Mouse (Mus musculus): Measurements from ENCODE around the gene Rasgrf1.

Gene Rasgrf1

DNA sequence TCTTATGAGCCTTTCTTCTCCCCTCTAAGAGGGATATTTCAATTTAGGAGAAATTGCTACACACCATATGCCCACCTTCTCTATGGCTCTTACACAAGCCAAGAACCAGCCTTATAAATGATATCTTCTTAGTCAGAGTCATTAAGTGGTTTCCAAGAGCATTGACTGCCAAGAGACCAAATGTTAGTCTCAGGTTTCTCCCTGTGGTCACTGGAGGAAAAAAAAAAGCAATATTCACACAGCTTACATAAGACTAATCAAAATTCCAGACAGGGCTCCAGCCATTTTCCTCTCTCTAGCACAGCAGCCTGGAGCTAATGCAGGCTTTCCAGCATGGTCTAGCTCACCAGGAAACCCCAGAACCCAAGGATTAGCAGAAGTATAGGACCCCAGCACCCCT is 3.1 kb upstream of the Rasgrf1 start:
- DNase-seq (ENCODE audit: low spot score in 2 of 2): no peak

DNA sequence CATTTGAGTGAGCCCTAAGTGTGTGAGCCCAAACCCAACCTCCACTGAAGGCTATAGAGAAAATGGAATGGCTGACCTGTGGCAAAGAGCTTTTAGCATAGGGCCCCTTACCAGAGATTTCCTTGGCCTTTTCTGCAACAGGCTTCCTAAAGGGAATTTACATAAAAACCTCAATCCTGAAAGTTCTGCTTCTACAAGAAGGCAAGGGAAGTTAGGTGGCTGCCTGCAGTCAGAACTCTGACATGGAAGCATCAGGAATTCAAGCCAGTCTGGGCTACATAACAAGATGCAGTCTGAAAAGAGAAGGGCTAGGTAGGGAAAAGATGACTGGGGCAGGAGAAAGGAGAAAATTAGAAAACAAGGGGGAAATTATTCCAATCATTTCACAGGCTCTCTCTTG is 1.8 kb upstream of the Rasgrf1 start:
- DNase-seq (ENCODE audit: low spot score in 2 of 2): no peak

DNA sequence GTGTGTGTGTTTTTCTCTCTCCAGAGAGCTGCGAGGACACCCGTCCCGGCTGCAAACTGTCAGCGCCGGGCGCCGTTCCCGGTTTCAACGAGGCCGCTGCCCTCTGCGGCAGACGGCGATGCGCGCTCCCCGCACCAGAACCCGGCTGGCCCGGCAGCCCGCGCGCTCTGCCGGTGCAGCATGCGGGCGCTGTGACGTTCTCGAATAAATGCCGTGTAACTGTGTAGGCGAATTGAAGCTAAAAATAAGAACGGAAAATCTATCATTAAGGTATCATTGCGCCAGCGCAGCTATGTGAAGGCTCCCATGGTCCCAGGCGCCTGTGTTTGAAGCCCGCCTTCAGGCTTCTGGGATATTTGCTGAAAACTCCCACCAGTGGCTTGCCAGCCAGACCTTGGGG is 1.1 kb upstream of the Rasgrf1 start:
- DNase-seq (ENCODE audit: low spot score in 2 of 2): peak in 1 of 2 experiments; percentile 24

DNA sequence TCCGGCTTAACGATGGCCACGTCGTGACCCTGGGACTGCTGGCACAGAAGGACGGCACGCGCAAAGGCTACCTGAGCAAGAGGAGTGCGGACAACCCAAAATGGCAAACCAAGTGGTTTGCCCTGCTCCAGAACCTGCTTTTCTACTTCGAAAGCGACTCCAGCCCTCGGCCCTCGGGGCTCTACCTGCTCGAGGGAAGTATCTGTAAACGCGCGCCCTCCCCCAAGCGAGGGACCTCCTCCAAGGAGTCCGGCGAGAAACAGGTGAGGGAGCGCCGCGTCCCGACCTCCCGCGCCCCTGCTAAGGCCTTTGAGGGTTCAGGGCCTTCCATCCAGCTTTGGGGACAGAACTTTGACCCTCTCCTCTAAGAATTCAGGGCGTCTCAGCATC is 298 bp downstream of the Rasgrf1 start:
- DNase-seq (ENCODE audit: low spot score in 2 of 2): no peak

DNA sequence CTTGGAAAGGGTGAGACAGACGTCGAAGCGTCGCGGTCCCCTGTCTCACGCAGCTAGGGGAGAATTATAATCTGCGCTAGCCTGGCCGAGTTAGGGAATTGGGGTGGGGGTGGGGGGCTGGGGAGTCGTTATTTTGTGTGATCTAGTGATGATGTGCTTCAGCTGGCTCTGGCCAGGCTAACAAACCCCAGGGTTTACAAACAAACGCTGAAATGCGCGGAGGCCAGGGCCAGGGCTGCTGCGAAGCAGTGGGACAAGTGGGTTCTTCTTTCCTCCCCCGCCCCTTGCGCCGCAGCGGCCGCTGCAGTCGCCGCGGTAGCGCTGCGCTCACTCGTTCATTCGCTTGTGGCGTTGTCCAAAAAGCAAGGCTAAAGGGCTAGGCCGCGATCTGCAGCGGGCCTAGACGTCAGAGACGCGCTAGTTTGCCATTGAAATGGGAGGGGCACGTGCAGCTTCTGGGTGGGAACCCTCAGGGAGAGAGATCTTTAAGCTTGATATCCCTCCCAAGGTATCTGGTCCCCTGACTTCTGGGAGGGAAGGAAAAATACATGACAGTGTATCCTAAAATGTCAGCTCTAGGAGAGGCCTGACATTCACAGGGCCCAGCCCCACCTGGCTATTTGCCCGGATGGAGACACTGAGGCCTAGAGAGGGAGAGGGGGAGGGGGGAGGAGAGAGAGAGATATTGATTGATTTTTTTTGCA is 1.2 kb downstream of the Rasgrf1 start:
- DNase-seq (ENCODE audit: low spot score in 2 of 2): no peak

DNA sequence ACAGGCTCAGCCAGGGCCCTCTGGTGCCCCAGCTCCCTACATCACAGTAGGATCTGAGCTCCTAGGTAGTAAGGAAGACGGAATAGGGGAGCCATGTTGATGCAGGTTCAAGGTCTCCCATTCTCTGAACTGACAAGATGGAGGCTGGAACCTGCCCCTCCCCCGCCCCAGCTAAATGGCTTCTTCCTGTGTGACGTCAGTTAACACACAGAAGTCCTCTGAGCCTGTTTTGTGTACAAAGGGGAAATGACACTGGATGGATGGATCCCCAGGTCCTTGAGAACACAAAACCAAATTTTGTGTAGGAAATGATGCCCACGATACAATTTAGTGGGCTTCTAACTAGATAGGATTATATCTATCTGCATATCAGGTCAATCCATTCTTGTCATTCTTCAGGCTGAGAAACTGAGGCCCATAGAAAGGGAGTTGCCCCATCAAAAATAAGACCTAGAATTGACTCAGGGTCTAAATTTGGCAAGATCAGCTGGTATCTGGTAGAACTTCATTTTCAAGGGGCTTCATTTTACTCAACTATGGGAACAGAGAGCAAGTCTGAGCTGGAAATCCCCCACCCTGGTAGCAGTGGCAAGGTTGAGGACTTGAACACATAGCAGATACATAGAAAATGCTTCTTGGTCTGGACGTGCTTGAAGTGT is 2.3 kb downstream of the Rasgrf1 start:
- DNase-seq (ENCODE audit: low spot score in 2 of 2): no peak

DNA sequence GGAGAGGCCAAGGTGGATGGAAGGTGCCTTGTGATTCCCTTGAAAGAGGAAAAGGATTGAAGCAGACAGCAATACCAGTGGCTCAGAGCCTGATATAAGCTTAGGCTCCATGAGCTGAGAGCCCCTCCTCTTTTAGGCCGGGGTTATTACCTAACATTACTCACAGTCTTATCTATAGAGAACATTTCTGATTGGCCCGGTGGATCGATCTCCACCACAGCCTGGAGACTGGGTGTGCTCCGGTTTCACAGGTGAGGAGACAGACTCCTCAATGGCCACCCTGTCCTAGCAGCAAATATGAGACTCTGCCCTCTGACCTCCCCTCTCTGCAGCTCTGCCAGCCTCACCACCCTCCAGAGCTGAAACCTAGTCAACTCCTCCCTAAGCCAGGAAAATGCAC is 3.4 kb downstream of the Rasgrf1 start:
- no peak for DNase-seq (ENCODE audit: low spot score in 2 of 2)

DNA sequence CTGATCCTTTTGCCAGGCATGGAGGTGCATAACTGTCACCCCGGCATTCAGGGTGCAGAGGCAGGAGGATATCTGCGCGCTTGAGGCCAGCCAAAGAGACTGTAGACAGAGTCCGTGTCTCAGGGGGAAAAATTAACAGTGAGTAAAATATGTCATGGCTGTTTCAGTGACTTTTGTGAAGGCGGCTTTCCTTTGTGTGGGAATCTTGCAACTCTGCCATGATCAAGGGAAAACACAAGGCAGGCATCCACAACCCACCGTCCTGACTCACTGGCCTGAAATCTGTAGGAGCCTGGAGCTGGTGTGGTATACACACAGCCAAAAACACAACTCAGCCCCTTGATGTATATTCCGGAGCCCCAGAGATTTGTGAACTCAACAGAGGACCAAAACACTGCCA is 6.8 kb downstream of the Rasgrf1 start:
- DNase-seq (ENCODE audit: low spot score in 2 of 2): no peak

DNA sequence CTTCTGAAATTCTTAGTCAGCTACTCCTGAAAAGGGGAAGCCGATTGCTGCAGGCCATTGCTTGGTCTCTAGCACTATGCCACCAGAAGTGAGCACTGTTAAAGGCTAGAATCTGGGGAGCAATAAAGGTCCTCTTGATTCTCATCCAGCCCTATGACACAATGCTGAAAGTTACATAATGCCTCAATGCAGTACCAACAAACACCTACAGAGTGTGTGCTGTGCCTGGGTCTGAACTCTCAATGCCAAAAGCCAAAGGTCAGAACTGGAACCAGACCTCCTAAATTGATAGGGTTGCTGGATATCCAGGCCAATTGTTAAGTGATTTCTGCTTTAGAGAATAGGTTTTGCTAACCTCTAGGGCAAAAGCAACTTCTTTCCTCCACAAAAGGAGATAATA is 7.7 kb downstream of the Rasgrf1 start:
- DNase-seq (ENCODE audit: low spot score in 2 of 2): no peak

DNA sequence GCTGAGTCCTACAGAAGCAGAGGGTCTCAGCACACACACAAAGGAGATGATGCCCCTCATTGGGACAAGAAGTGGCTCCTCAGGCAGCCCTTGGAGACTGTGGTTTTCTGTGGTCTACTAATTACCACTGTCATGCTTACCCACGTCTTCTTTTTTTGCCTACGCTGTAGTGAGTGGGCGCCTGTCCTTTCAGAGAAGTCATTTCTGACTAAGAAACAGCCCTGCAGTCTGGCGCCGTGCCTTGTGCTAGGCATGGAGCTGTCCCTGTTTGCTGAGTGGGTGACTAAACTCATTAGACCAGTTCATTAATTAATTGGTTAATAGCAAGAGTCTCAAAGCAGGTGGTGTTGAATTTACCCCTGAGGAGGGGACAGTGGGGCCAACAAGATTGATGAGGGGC is 9.1 kb downstream of the Rasgrf1 start:
- DNase-seq (ENCODE audit: low spot score in 2 of 2): no peak

DNA sequence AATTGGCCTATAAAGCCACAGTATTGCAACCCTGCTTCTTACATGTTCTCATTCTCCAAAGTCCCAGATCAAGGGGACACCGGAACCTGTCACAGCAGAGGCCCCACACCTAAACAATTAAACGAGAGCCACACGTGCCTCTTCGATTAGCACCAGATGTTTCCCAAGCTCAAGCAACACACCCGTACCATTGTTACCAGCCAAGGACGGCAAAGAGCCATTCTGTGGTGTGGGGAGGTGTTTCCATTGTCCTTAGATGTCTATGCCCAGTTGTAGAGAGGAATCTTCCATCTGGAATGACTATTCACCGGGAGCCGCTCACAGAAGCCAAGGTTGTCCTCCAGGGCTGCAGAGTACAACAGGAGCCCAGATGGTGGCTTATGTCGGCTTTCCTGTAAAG is 11.4 kb downstream of the Rasgrf1 start:
- no peak for DNase-seq (ENCODE audit: low spot score in 2 of 2)

DNA sequence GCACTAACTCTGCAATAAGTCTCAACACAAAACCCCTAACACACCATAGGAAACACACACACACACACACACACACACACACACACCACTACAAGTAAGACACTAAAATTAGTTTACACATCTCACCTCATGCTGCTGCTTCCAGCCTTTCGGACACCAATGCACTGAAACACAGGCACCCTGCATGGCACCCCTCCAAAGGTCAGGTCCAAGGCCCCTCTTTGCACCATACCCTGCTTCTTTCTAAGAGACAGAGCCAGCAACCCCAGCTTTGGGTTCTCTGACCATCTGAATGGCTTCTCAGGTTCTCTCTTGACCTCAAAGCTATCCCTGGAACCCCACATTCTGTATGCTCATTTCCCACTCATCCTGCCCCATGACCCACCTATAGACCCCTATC is 13.0 kb downstream of the Rasgrf1 start:
- no peak for DNase-seq (ENCODE audit: low spot score in 2 of 2)

DNA sequence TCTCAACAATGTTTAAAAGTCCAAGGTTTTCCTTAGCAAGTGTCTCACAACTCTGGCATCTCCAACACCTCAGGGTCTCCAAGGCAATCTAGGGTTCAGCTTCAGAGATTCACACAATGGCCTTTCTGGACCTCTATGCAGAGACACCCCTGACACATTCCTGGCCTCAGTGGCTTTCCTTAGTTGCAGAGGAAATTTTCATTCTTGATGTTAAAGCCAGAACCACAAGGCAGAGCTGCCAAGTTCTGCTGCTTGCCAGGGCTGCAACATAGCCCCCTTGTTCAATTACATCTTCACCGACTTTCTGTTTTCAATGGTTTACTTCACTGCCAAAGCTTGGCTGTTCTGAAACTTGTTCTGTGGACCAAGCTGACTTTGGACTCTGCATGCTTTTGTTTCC is 15.1 kb downstream of the Rasgrf1 start:
- DNase-seq (ENCODE audit: low spot score in 2 of 2): no peak

DNA sequence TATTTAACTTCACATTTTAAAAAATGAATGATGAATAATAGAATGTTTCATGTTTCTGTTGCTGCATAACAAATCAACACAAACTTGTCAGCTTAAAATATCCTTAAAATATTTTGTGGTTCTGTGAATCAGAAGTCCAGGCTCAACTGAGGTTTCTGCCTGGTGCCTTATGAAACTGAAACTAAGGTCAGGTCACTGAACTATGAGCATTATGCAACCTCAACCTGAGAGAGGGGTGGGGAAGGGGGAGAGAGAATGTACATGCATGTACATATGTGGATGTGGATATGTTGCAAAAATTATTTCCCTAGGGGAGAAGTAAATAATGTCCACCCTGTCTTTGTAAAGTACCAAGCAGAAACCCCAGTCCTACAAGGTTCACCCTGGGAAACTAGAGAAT is 18.8 kb downstream of the Rasgrf1 start:
- no peak for DNase-seq (ENCODE audit: low spot score in 2 of 2)

DNA sequence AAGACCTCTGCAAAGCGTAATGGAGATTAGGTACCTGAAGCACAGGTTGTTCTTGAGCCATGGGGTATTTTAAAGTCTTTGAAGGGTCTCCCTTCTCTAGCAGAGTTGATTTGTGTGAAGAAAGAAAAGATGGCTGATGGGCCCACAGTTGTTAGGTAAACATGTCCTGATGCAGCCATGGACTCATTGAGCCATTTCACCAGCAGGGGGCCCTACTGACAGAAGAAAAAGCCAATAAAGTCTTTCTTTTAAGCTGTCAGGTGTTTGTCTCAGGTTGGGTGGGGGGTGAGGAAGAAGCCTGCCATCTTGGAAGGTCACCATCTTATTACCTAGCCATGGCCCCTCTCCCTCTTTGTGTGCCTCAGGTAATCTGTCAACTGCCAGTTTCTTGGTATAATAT is 30.7 kb downstream of the Rasgrf1 start:
- no peak for DNase-seq (ENCODE audit: low spot score in 2 of 2)

DNA sequence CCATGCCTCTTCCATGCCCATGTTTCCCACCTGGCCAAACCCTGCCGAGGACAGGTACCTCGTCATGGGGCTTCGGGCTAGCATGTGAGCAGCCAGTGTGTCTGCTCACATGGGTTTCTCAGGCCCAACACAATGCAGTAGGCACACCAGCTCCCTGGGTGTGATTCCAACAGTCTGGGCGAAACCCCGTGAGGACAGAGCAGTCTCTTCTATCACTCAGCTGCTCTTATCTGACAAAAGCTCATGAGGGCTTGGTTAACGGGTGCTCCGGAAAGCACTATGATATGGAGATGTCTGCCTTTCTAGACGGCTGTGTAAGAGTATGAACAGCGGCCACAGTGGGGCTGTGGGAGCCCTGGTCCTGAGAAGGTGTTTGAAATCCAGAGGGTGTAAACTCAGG is 37.1 kb downstream of the Rasgrf1 start:
- DNase-seq (ENCODE audit: low spot score in 2 of 2): no peak

DNA sequence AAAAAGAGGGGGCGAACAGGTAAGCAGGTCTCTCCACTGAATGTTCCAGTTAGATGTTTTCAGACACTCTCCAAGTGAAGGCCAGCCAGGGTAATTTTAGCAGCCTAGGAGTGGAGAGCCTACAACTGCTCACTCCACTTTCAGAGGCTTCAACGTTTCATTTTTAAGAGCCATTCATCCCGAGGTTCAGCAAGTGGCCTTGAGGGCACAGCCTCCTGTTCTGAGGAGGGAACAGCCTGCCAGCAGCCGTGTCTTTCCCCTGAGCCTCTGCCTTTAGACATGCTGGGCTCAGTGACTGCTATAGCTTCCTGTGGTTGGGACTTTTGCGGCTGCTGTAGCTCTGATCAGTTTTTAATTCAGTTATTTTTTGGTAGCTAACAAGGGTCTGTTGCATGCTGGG is 38.9 kb downstream of the Rasgrf1 start:
- no peak for DNase-seq (ENCODE audit: low spot score in 2 of 2)

DNA sequence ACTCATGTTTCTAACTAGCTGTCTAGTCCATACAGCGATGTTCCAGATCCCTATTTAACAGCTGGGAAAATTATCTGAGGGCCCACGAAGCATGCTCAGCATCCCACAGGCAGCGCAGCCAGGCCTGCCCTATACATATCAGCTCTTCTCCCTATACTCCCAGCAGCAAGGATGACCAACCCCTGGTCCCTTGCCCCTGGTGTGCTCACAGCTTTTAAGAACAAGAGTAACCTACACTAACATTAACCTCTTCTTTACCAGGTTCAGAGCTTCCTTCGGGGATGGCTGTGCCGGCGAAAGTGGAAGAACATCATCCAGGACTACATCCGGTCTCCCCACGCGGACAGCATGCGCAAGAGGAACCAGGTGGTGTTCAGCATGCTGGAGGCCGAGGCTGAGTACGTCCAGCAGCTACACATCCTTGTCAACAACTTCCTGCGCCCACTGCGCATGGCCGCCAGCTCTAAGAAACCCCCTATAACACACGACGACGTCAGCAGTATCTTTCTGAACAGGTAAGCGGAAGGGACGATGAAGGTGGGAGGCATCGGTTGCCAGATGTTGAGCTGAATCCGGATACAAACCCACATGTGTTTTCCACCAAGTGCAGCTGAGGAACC is 44.0 kb downstream of the Rasgrf1 start:
- peak; percentile 15 to 53 for DNase-seq (ENCODE audit: low spot score in 2 of 2)

DNA sequence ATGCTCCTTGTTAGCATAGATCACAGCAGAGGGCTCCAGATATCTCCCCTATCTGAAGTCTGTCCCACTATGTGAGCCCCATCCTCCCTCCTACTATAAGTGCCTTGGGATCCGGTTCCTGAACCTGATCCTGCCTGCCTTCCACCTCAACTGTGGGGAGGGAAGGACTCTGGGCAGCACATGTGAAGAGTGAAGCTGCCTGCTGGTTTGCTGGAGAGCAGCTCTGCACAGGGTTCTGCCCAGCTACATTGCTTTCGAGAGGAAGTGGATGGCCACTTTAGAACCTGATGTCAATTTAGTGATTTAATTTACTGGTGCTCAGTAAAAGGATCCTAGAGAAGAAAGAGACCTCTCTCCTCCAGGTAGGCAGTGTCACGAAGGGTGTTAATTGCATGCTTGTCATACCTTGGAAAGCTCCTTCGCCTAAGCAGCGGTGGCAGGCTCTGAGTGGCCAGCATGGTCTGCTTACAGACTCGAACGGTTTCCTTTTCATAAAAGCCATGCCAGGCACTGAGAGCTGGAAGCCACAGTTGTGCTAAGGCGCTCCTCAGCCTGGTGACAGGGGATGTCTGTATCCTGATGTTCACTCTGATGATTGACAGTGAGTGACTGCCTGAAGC is 45.3 kb downstream of the Rasgrf1 start:
- DNase-seq (ENCODE audit: low spot score in 2 of 2): peak; percentile 14 to 36

DNA sequence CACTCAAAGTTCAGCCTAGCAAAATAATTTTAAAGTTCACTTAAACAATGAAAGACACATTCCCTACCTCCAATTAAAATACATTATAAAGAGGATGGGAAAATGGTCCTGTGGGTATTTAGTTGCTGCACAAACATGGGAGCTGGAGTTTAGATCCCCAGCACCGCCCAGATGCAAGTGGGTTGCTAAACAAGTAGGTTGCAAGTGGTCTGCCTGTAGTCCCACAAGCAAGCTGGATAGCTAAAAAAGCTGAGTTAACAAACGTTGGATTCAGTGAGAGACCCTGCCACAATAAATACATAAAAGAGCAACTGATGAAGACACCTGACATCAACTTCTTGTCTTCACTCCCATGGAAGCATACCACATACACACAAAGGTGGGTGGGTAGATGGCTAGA is 49.3 kb downstream of the Rasgrf1 start:
- DNase-seq (ENCODE audit: low spot score in 2 of 2): peak; percentile 4 to 19

DNA sequence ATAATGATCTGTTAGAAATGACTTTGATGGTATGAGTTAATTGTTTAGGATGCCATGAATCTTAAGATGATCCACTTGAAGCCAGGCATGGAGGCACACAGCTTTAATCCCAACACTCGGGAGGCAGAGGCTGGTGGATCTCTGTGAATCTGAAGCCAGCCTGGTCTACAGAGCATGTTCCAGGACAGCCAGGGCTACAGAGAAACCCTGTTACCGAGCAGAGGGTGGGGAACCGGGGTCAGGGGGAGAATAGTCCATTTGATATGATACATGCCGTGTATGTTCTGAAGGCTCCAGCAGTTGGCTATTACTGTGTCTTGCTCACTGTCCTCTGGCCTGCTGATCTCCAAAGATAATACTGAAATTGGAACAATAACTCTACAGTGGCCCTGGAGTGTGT is 54.4 kb downstream of the Rasgrf1 start:
- DNase-seq (ENCODE audit: low spot score in 2 of 2): peak in 1 of 2 experiments; percentile 50

DNA sequence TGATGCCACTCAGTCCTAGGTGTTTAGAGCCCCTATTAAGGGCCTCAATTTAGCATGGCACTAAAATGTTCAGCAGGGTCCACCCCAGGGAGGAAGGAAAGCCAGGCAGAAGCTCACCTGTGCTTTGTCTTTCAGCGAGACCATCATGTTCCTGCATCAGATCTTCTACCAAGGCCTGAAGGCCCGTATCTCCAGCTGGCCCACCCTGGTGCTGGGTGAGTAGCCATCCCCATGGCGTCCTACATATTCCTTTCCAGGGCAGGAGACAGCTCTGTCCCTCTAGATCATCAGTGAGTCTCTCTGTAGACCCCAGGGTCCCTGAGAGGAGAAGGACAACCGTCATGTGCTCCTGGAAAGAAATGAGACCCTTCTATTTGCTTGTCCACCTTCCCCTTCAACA is 58.0 kb downstream of the Rasgrf1 start:
- DNase-seq (ENCODE audit: low spot score in 2 of 2): peak in 1 of 2 experiments; percentile 45
